Mouse (Mus musculus): Measurements from ENCODE around the gene Bag1. TPM values are rescaled to one million over a fixed set of nuclear protein-coding genes. Genes with fewer than 3 reads are reported as not detected.
A peak's percentile ranks its signal among the peaks of the same experiment; 100 is the strongest.

Gene Bag1
- polyA plus RNA-seq (2014; fragmentation: Nextera tagmentation; extraction: Ambion mirVana): 195 and 197 TPM in 2 replicates

DNA sequence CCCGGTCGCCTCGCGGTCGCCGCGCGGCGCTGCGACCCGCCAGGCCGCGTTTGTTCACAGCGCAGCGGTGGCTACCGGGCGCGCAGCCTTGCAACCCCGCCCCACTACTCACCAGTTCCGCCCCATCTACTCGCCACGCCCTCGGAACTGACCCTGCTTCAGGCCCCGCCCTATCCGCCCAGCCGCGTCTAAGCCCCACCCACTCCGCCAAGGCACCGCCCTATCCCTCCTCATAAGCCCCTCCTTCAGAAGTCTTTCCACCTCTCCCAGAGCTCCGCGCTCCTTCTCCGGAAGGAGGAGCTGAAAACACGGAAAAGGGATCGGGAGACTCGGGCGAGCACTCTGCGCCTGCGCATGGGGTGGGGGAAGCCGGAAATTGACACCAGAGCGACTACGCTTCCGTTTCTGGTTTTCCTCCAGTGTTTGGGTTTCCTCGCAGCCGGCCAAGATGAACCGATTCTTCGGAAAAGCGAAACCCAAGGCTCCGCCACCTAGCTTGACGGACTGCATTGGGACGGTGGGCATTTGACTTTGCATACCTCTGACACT, at the start of gene Bag1, which contains the start of gene Chmp5:
Gene Bag1, minus strand, starts transcription at position 135 of the 549 bp plus-strand sequence.
Gene Chmp5, plus strand, starts transcription at position 248 of the 549 bp plus-strand sequence.
- Histone ChIP-seq H3K4me3 (ENCODE audit: low read depth, low read length) (peak within 1 kb of the TSS; percentile 85), H3K4me2 (ENCODE audit: low read length) (peak within 1 kb of the TSS; percentile 83), H3K4me1 (replicated peaks; ENCODE audit: control insufficient read depth, insufficient read depth, low read length) (peaks cover 18% of the 10 kb centered on the region), H3K9me3 (ENCODE audit: control insufficient read depth, low read length) (no peaks in the 10 kb centered on the region), H3K9ac (ENCODE audit: low read length) (peak within 1 kb of the TSS; percentile 80), H3K36me3 (ENCODE audit: control insufficient read depth, insufficient read depth, low read length) (peaks cover 54% of the 10 kb centered on the region), H3K27me3 (replicated peaks; ENCODE audit: control insufficient read depth, insufficient read depth, low read length) (no peaks in the 10 kb centered on the region), H3K27ac (ENCODE audit: low read depth) (peak within 1 kb of the TSS; percentile 69)
- DNase-seq (ENCODE audit: low spot score) (peak; percentile 99), ATAC-seq (replicated peaks; ENCODE audit: low FRiP score, low TSS enrichment, low read depth) (peak; percentile 97)
- WGBS: 0% methylated on average over 49 of the region's 50 CpGs

DNA sequence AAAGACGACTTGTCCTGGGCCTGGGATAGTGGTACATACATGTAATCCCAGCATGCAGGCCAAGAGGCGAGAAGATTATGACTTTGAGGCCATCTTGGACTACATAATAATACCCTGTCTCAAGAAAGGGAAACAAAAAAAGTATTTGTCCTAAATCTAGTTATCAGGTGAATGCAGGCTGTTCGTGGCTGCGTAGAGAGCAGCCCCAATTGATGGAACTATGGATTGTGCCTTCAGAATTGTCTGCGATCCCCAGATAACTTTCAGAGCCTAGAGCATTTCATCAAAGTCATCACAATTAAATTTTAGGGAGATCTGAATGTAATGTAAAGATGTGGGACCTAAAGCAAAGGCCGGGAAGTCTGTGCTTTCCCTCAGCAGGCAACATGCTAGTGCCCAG, 48.2 kb upstream of the Bag1 start:
- no peak for ATAC-seq (replicated peaks; ENCODE audit: low FRiP score, low TSS enrichment, low read depth)
- H3K27ac ChIP-seq (ENCODE audit: low read depth): no peak overlapping the region
- no peak overlapping the region for H3K4me2 ChIP-seq (ENCODE audit: low read length)
- no peak overlapping the region for H3K9ac ChIP-seq (ENCODE audit: low read length)
- H3K27me3 ChIP-seq (replicated peaks; ENCODE audit: control insufficient read depth, insufficient read depth, low read length): no peaks in the 10 kb centered on the region
- WGBS: 96% methylated on average over 6 of the region's 6 CpGs
- DNase-seq (ENCODE audit: low spot score): no peak
- no peaks in the 10 kb centered on the region for H3K4me1 ChIP-seq (replicated peaks; ENCODE audit: control insufficient read depth, insufficient read depth, low read length)
- H3K9me3 ChIP-seq (ENCODE audit: control insufficient read depth, low read length): no peaks in the 10 kb centered on the region
- H3K36me3 ChIP-seq (ENCODE audit: control insufficient read depth, insufficient read depth, low read length): peaks cover 98% of the 10 kb centered on the region
- H3K4me3 ChIP-seq (ENCODE audit: low read depth, low read length): no peak overlapping the region

DNA sequence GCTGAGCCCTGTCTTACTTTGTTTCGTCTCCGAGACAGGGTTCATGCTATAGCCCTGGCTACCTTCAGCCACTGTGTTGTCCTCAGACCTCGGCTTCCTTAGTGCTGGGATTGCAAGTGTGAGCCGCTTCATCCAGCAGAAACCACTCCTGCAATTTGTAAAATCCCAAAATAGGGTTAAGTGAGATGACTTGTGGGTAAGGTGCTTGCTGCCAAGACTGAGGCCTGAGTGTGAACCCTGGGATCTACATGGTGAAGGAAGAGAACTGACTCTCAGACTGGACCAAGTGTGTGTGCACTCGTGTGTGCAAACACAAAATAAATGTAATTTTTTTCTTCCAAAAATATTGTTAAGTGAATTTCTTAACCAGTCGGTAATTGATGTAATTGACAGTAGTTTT, 41.5 kb upstream of the Bag1 start:
- no peaks in the 10 kb centered on the region for H3K27me3 ChIP-seq (replicated peaks; ENCODE audit: control insufficient read depth, insufficient read depth, low read length)
- DNase-seq (ENCODE audit: low spot score) (no peak), ATAC-seq (replicated peaks; ENCODE audit: low FRiP score, low TSS enrichment, low read depth) (no peak)
- H3K4me1 ChIP-seq (replicated peaks; ENCODE audit: control insufficient read depth, insufficient read depth, low read length): no peaks in the 10 kb centered on the region
- H3K27ac ChIP-seq (ENCODE audit: low read depth): no peak overlapping the region
- 87% methylated on average over 6 of the region's 6 CpGs for WGBS
- no peak overlapping the region for H3K4me2 ChIP-seq (ENCODE audit: low read length)
- H3K9ac ChIP-seq (ENCODE audit: low read length): no peak overlapping the region
- H3K9me3 ChIP-seq (ENCODE audit: control insufficient read depth, low read length): no peaks in the 10 kb centered on the region
- no peak overlapping the region for H3K4me3 ChIP-seq (ENCODE audit: low read depth, low read length)
- peaks cover 99% of the 10 kb centered on the region for H3K36me3 ChIP-seq (ENCODE audit: control insufficient read depth, insufficient read depth, low read length)

DNA sequence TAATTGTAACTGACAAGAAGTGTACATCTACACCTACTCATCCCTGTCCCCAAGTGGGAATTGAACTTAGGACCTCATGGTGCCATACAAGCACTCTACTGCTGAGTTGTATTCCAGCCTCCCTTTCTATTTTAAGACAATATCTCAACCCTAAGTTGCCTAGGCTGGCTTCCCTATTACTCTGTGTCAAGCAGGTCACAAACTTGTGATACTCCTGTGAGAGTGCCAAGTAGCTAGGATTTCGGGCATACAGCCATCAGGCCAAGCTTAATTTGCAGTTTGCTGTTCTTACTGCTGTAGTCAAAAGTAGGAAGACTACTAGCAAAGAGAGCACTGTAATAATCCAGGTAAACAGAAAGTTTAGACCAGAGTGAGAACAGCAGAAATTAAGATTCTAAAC, 35.6 kb upstream of the Bag1 start:
- WGBS: 92% methylated on average over 1 of the region's 1 CpGs
- H3K4me1 ChIP-seq (replicated peaks; ENCODE audit: control insufficient read depth, insufficient read depth, low read length): no peaks in the 10 kb centered on the region
- H3K27me3 ChIP-seq (replicated peaks; ENCODE audit: control insufficient read depth, insufficient read depth, low read length): no peaks in the 10 kb centered on the region
- H3K4me3 ChIP-seq (ENCODE audit: low read depth, low read length): no peak overlapping the region
- DNase-seq (ENCODE audit: low spot score): no peak
- no peaks in the 10 kb centered on the region for H3K9me3 ChIP-seq (ENCODE audit: control insufficient read depth, low read length)
- no peak overlapping the region for H3K27ac ChIP-seq (ENCODE audit: low read depth)
- no peak overlapping the region for H3K4me2 ChIP-seq (ENCODE audit: low read length)
- no peak for ATAC-seq (replicated peaks; ENCODE audit: low FRiP score, low TSS enrichment, low read depth)
- no peak overlapping the region for H3K9ac ChIP-seq (ENCODE audit: low read length)
- peaks cover 96% of the 10 kb centered on the region for H3K36me3 ChIP-seq (ENCODE audit: control insufficient read depth, insufficient read depth, low read length)

DNA sequence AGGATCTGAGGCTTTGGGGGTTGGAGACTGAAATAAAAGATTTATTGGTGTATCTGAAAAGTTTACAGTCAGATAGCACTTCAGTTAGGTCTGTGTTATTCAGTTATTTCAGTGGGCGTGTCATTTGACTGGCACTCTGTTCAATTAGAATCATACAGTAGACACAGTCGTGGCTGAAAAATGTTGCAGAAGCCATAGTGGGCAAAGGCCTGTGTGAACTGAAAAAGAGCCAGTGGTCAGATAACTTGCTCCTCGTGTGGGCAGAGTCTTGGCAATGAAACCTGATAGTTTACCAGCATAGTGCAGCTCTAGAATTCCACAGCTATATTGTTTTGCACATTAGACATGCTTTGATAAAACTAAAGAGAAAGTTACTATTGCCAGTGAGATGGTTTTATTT, 34.4 kb upstream of the Bag1 start:
- no peak for ATAC-seq (replicated peaks; ENCODE audit: low FRiP score, low TSS enrichment, low read depth)
- Histone ChIP-seq H3K27me3 (replicated peaks; ENCODE audit: control insufficient read depth, insufficient read depth, low read length) (no peaks in the 10 kb centered on the region), H3K36me3 (ENCODE audit: control insufficient read depth, insufficient read depth, low read length) (peaks cover 97% of the 10 kb centered on the region), H3K27ac (ENCODE audit: low read depth) (no peak overlapping the region), H3K4me3 (ENCODE audit: low read depth, low read length) (no peak overlapping the region), H3K9ac (ENCODE audit: low read length) (no peak overlapping the region), H3K4me1 (replicated peaks; ENCODE audit: control insufficient read depth, insufficient read depth, low read length) (no peaks in the 10 kb centered on the region), H3K9me3 (ENCODE audit: control insufficient read depth, low read length) (no peaks in the 10 kb centered on the region), H3K4me2 (ENCODE audit: low read length) (no peak overlapping the region)
- 78% methylated on average over 3 of the region's 3 CpGs for WGBS
- no peak for DNase-seq (ENCODE audit: low spot score)

DNA sequence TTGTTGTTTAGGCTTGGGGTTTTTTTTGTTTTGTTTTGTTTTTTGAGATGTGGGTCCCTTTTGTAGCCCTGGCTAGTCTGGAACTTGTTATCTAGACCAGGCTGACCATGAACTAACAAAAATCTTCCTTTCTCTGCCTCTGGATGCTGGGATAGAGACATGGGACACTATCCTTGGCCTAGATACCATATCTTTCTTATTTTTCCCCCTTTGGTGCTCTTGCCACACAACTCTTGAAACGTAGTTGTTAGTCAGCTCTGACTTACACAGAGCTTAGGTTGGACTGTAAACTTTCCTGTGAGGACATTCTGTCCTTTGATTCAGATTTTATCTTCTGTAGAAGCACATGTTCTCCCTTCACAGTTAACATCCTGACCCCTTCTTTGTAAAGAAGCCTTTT, 31.3 kb upstream of the Bag1 start:
- Histone ChIP-seq H3K4me3 (ENCODE audit: low read depth, low read length) (no peak overlapping the region), H3K4me2 (ENCODE audit: low read length) (no peak overlapping the region), H3K27ac (ENCODE audit: low read depth) (no peak overlapping the region), H3K36me3 (ENCODE audit: control insufficient read depth, insufficient read depth, low read length) (peaks cover 83% of the 10 kb centered on the region), H3K9ac (ENCODE audit: low read length) (no peak overlapping the region), H3K27me3 (replicated peaks; ENCODE audit: control insufficient read depth, insufficient read depth, low read length) (no peaks in the 10 kb centered on the region), H3K4me1 (replicated peaks; ENCODE audit: control insufficient read depth, insufficient read depth, low read length) (no peaks in the 10 kb centered on the region), H3K9me3 (ENCODE audit: control insufficient read depth, low read length) (no peaks in the 10 kb centered on the region)
- WGBS: 89% methylated on average over 1 of the region's 1 CpGs
- no peak for ATAC-seq (replicated peaks; ENCODE audit: low FRiP score, low TSS enrichment, low read depth)
- DNase-seq (ENCODE audit: low spot score): no peak

DNA sequence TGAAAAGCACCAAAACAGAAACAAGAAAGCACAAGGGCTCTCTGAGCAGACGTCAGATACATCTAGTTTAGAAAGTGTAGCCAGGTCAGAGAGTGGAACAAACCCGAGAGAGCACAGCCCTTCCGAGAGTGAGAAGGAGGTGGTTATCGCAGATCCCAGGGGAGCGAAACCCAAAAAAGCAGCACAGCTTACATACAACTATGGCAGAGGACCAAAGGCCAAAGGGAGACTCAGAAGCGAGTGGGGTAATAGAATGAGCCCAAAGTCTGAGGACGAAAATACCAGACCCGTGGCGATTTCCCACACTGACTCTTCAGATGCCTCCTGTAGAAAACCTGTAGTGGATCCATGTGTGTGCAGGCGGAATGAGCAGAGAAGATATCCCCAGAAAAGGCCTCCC, 28.6 kb upstream of the Bag1 start:
- H3K4me2 ChIP-seq (ENCODE audit: low read length): no peak overlapping the region
- H3K36me3 ChIP-seq (ENCODE audit: control insufficient read depth, insufficient read depth, low read length): peaks cover 64% of the 10 kb centered on the region
- no peaks in the 10 kb centered on the region for H3K9me3 ChIP-seq (ENCODE audit: control insufficient read depth, low read length)
- 0 out of 2 replicates have a peak, but pooled peaks cover 4% of the 10 kb centered on the region for H3K4me1 ChIP-seq (replicated peaks; ENCODE audit: control insufficient read depth, insufficient read depth, low read length)
- H3K27me3 ChIP-seq (replicated peaks; ENCODE audit: control insufficient read depth, insufficient read depth, low read length): no peaks in the 10 kb centered on the region
- WGBS: 86% methylated on average over 10 of the region's 10 CpGs
- DNase-seq (ENCODE audit: low spot score): no peak
- ATAC-seq (replicated peaks; ENCODE audit: low FRiP score, low TSS enrichment, low read depth): no peak
- no peak overlapping the region for H3K27ac ChIP-seq (ENCODE audit: low read depth)
- H3K4me3 ChIP-seq (ENCODE audit: low read depth, low read length): no peak overlapping the region
- H3K9ac ChIP-seq (ENCODE audit: low read length): no peak overlapping the region

DNA sequence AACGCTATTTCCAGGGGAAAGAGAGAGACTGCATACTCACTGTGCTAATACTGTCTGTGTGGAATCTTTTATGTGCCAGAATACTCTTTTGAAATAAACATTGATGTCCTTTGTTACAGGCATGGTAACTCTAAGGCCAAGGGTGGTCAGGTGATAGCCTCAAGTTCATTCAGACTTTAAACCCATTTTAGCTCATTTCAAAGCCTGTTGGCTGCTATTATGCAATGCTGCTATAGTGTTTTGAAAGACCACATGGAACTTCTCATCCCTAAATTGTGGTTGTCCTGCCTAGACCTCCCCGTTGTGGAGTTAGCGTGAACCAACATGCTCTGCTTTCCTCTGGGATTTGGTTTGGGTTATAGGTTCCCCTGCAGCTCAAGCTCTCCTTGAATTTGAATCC, 27.6 kb upstream of the Bag1 start:
- no peak for ATAC-seq (replicated peaks; ENCODE audit: low FRiP score, low TSS enrichment, low read depth)
- 0 out of 2 replicates have a peak, but pooled peaks cover 4% of the 10 kb centered on the region for H3K4me1 ChIP-seq (replicated peaks; ENCODE audit: control insufficient read depth, insufficient read depth, low read length)

DNA sequence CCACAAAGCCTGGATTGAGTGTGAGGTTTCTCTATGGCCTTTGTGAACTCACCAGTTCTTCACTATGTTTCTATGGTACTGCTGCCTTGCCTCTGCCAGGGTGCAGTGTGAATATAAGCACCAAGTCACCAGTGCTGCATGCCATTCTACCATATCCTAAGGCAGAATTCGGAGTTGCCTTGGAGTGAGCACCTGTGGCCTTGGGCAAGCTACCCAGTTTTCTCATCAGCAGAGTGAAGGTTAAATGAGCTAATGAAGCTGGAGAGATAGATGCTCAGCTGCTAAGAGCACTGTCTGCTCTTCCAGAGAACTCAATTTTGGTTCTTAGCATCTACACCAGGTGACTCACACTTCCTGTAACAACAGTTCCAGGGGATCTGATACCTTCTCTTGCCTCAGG, 25.9 kb upstream of the Bag1 start:
- WGBS: 89% methylated on average over 1 of the region's 1 CpGs
- ATAC-seq (replicated peaks; ENCODE audit: low FRiP score, low TSS enrichment, low read depth) (no peak), DNase-seq (ENCODE audit: low spot score) (no peak)

More for the DNA sequence above, 27.6 kb upstream of the Bag1 start:
- Histone ChIP-seq H3K4me2 (ENCODE audit: low read length) (no peak overlapping the region), H3K27ac (ENCODE audit: low read depth) (no peak overlapping the region), H3K9ac (ENCODE audit: low read length) (no peak overlapping the region), H3K9me3 (ENCODE audit: control insufficient read depth, low read length) (no peaks in the 10 kb centered on the region), H3K36me3 (ENCODE audit: control insufficient read depth, insufficient read depth, low read length) (peaks cover 54% of the 10 kb centered on the region), H3K4me3 (ENCODE audit: low read depth, low read length) (no peak overlapping the region), H3K27me3 (replicated peaks; ENCODE audit: control insufficient read depth, insufficient read depth, low read length) (no peaks in the 10 kb centered on the region)
- WGBS: 92% methylated on average over 3 of the region's 3 CpGs
- no peak for DNase-seq (ENCODE audit: low spot score)

More for the DNA sequence above, 25.9 kb upstream of the Bag1 start:
- peaks cover 10% of the 10 kb centered on the region; the same call in 1 of the 2 replicates for H3K4me1 ChIP-seq (replicated peaks; ENCODE audit: control insufficient read depth, insufficient read depth, low read length)
- H3K27ac ChIP-seq (ENCODE audit: low read depth): no peak overlapping the region
- peaks cover 37% of the 10 kb centered on the region for H3K36me3 ChIP-seq (ENCODE audit: control insufficient read depth, insufficient read depth, low read length)
- no peaks in the 10 kb centered on the region for H3K9me3 ChIP-seq (ENCODE audit: control insufficient read depth, low read length)
- no peak overlapping the region for H3K4me2 ChIP-seq (ENCODE audit: low read length)
- no peak overlapping the region for H3K4me3 ChIP-seq (ENCODE audit: low read depth, low read length)
- no peak overlapping the region for H3K9ac ChIP-seq (ENCODE audit: low read length)
- no peaks in the 10 kb centered on the region for H3K27me3 ChIP-seq (replicated peaks; ENCODE audit: control insufficient read depth, insufficient read depth, low read length)

Data from intestine, embryonic 14.5 days (tissue).